Mouse (Mus musculus) NIH3T3 (cell line): ENCODE results near the gene Lpar2.

Source experiments
- DNase-seq: peaks from one replicate; pipeline ENCODE4 v3.0.0-alpha.2; 2012; ENCODE audit warnings: low read depth

Gene Lpar2

GRCm38 (mm10) chr8:69822386-69823191 lies at the start of gene Lpar2:
TSS of gene Lpar2 (plus strand) at chr8:69822429.
- peak; percentile 54 for DNase-seq

DNA sequence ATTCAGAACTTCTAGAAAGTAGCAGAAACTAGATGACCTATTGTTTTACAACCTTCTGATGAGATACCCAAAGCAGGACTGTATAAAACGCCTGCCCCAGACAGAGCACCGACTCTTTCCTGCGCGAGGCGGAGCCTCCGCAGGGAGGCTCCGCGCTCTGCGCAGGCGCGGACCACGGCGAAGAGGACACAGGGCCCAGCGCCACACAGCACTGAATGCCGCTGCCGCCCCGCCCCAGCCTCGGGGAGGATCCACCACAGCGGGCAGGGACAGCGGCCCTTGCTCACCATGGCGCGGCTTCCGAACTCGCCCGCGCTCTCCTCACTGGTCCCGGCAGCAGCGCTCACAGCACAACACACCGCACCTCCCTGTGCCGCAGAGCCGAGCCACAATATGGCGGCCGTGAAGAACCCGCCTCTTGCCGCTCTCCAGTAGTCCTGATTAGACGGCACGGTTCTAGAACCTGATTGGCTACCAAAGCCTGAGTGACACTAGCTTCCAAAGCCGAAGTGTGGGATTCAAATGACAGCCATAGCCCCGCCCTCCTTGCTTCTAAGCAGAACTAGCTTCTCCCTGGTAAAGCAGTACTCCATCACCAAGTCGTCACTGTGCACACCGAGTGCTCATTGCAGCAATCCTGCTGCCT lies 47.6 kb upstream of the Lpar2 start, which contains the start of gene Gm20422:
Gene Gm20422, minus strand, starts transcription at position 384 of the 646 bp plus-strand sequence.
- peak; percentile 97 for DNase-seq

- DNase-seq = no peak
Observed at GRCm38 (mm10) chr8:69775149-69775534, 47.1 kb upstream of the Lpar2 start.

GRCm38 (mm10) chr8:69777111-69777510 lies 45.1 kb upstream of the Lpar2 start:
- no peak for DNase-seq

DNA sequence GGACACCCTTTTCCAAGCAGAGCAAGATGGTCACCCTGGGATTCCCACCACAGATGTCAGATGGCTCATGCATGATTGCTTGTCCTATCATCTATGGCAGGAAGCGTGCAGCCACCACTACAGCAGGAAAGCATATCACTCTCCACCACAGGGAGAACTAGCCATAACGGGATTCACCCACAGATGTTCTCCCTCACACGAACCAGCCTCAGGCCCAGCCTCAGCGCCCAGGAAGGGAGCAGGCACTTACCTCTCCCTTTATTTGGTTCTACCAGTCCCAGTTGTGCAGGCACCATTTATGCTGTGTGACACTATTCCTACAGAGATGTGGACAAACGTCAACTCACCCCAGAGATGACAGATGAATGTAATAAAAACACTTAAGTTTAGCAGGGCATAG lies 33.1 kb upstream of the Lpar2 start:
- no peak for DNase-seq

- no peak for DNase-seq
Observed at GRCm38 (mm10) chr8:69789731-69790130, 32.5 kb upstream of the Lpar2 start.

DNA sequence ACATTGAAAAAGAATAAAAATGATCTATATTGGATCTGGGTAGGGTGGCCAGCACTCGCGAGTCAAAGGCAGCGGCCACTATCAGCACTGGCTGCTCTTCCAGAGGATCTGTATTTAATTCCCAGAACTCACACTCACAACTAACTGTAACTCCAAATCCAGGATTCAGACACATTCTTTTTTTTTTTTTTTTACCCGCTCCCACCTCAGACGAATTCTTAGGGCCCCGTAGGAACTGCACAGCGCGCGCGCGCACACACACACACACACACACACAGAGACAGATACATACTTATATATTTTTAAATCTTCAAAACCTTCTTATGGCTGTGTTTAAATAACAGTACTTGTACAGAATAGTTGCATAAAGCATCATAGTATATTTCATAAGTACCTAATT lies 31.9 kb upstream of the Lpar2 start:
- DNase-seq = peak; percentile 27

- peak; percentile 89 for DNase-seq
Observed at GRCm38 (mm10) chr8:69790773-69791367, 31.4 kb upstream of the Lpar2 start, which contains the start of the genes Atp13a1 and Zfp866. TSS of gene Atp13a1 (plus strand) at chr8:69791163. TSS of gene Zfp866 (minus strand) at chr8:69791178.

- peak; percentile 35 for DNase-seq
Observed at GRCm38 (mm10) chr8:69791415-69792068, 30.7 kb upstream of the Lpar2 start.

GRCm38 (mm10) chr8:69793666-69794065 lies 28.6 kb upstream of the Lpar2 start:
- no peak for DNase-seq

GRCm38 (mm10) chr8:69794096-69794495 lies 28.1 kb upstream of the Lpar2 start:
- DNase-seq = no peak

- DNase-seq = no peak
Observed at GRCm38 (mm10) chr8:69794901-69795300, 27.3 kb upstream of the Lpar2 start.

DNA sequence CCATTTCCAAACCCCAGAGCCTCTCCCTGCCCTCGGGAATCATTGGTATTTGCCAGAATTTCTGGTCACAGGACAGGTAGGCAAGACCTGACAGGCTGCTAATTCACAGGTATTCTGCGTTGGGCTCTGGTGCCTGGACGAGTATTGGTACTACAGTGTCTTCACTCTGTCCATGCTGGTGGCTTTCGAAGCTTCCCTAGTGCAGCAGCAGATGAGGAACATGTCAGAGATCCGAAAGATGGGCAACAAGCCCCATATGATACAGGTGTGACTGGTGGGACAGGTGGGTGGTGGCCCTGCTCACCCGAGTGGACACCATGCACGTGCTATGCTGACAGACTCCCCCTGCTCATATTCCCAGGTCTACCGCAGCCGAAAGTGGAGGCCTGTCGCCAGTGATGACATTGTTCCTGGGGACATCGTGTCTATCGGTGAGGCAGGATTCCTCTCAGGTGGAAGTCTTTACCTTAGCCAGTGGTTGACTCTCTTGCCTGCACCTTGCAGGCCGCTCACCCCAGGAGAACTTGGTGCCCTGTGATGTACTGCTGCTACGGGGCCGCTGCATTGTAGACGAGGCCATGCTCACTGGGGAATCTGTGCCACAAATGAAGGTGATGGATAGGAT lies 25.4 kb upstream of the Lpar2 start:
- no peak for DNase-seq

DNA sequence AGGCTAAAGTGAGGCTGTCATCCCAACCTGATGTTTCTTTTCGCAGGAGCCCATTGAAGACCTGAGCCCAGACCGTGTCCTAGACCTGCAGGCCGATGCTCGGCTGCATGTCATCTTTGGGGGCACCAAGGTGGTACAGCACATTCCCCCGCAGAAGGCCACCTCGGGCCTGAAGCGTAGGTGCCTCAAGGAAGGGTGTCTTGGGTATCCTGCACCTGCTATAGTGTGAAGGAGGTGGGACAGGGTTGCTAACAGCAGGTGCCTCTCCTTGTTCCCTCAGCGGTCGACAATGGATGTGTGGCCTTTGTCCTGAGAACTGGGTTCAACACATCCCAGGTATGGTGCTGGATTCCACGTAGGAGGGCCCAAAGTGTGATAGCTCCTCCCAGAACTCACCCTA lies 24.6 kb upstream of the Lpar2 start:
- no peak for DNase-seq

GRCm38 (mm10) chr8:69799261-69799660 lies 23.0 kb upstream of the Lpar2 start:
- DNase-seq = no peak

DNA sequence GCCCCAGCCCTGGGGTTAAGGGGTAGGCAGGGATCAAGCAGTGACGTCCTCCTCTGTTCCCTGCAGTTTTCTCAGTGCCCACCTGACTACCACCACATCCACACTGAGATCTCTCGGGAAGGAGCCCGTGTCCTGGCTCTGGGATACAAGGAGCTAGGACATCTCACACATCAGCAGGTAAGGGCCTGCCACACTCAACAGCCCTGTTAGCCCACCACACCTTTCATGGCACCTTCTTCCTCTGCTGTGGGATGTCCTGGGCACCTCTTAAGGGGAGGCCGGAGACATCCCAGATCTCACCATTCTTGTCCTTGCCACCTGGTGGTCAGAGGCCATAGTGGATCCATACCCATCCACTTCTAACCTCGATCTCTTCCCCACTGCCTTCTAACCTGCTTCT lies 22.3 kb upstream of the Lpar2 start:
- no peak for DNase-seq

DNA sequence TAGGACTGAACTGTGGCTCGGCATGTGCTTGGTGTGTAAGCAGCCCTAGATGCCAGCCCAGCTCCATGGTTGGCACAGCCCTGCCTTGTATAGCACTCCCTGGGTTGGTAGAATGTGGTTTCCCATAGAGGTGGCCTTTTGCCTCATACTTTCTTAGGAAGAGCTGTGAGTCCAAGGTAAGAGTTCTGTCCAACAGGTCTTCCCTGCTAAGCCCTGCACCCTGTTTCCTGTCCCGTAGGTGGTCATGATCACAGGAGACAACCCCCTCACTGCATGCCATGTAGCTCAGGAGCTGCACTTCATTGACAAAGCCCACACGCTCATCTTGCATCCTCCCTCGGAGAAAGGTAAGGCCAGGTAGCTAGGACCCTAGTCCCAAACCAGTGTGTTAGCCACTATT lies 20.4 kb upstream of the Lpar2 start:
- DNase-seq = no peak

DNA sequence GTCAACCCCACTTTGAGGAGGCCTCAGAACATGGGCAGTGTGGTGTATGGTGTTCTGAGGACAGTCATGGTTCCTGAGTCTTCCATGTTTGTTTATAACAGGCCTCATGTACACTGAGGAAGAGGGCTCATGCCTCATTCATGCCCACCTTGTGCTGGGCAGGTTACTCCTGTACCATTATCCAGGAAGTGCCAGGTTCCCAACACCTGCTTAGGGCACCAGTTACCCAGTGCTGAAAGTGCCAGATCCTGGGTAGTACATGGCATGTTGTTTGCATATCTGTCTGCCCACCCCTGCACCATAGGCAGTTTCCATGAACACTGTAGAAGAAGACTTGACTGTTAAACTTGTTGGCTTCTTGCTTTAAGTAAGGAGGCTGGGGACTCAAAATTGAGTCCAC lies 20.0 kb upstream of the Lpar2 start:
- no peak for DNase-seq

DNA sequence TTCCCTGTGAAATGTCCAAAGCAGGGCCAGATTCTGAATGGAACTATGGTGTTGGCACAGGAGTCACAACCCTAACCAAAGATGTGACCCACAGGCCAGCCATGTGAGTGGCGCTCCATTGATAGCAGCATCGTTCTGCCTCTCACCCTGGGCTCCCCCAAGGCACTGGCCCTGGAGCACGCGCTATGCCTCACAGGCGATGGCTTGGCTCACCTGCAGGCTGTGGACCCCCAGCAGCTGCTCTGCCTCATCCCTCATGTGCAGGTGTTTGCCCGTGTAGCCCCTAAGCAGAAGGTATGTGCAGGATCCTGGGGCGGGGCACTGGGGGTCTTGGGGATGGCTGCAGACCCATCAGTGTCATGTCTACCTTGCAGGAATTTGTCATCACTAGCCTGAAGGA lies 18.9 kb upstream of the Lpar2 start:
- DNase-seq = no peak

GRCm38 (mm10) chr8:69804537-69804936 lies 17.7 kb upstream of the Lpar2 start:
- DNase-seq = no peak

GRCm38 (mm10) chr8:69805086-69805485 lies 17.1 kb upstream of the Lpar2 start:
- DNase-seq = no peak

- DNase-seq = no peak
Observed at GRCm38 (mm10) chr8:69805491-69805890, 16.7 kb upstream of the Lpar2 start.
